Mouse (Mus musculus) naive thymus-derived CD4-positive, alpha-beta T cell, adult 5 months (primary cell): Measurements from ENCODE around the gene Gdi2. TPM values are rescaled to one million over a fixed set of nuclear protein-coding genes. Genes with fewer than 3 reads are reported as not detected.

Source experiments
- polyA plus RNA-seq: library from polyadenylated mRNA; unstranded; fragments of 100-300 nt; shearing (Covaris generic); gene quantifications from one replicate; pipeline ENCODE4 v1.2.1, GENCODE M21; 2017

Gdi2 gene
- 412 TPM for polyA plus RNA-seq

DNA sequence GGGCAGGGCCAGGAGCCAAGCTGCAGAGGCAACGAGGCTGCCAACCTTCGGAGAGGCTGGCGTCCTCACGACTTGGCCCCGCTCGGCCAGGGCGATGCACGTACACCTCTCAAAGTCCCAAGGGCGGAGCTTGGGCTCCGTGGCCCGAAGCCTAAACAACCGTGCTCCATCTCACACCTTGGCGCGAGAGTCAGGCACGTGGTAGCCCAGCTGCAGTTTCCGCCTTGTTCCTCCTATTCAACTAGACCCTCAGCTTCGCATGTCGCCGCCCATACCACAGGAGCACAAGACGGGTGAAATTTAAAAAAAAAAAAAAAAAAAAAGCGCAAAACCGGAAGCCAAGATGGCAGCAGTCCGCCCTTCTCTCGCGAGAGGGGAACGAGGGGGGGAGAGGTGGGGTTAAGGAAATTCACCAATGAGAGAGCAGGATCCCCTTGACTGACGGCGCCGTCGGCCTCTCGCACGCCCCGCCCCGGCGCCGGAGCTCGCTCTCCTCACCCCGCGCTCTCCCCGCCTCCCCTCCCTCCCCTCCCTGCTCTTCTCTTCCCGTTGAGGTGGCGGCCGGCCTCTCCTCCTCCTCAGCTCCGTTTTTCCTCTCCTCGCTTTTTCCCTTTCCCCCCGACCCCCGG is at the start of gene Gdi2:
Gene Gdi2, plus strand, starts transcription at position 470 of the 629 bp plus-strand sequence.

DNA sequence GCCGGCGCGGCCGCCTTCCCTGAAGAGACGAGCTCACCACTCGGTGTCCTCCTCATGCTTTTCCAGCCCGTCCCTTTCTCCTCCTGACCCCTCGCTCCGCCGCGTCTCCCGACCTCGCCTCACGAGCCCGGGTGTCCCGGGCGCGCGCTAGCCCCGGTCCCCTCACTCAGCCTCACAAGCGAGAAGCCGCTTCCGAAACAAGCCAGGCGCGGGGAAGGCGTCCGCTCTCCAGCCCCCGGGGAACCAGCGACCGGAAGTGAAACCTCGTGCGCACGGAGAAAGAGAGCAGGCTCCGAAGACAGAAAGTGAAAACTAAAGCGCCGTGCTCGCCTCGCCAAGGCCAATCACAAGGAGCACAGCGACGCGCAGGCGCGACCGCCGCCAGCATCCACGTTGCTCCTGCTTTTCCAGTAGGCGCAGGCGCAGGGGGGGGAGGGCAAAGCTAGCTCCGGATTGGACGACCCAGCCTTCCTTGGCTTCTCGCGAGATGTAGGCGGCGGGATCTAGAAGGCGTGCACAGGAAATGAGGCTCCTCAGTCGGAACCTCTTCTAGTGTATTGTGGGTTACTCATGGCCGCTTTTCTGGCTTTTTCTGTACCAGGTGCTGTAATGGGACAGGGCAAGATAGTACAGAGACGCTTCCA is 73.1 kb downstream of the Gdi2 start, which contains the start of gene Fam208b:
Gene Fam208b, minus strand, starts transcription at position 314 of the 644 bp plus-strand sequence.

Other genes with a start within 250 kb of the Gdi2 start
- 52.6 TPM for gene Fam208b, start 73.0 kb downstream of the Gdi2 start, polyA plus RNA-seq
- gene Asb13, start 96.0 kb downstream of the Gdi2 start, polyA plus RNA-seq, result 42.0 TPM